Mouse (Mus musculus): ENCODE results near the gene Tac2. TPM values are rescaled to one million over a fixed set of nuclear protein-coding genes. Genes with fewer than 3 reads are reported as not detected.

Gene Tac2
- not detected in 2 replicates for polyA plus RNA-seq (2012; rRNA removed)

GRCm38 (mm10) chr10:127724178-127724577 is at the start of gene Tac2:
TSS of gene Tac2 (plus strand) at chr10:127724478.
- no peak for DNase-seq (ENCODE audit: low spot score)

- no peak for DNase-seq (ENCODE audit: low spot score)
Measured at GRCm38 (mm10) chr10:127674794-127675522, 49.3 kb upstream of the Tac2 start.

- DNase-seq (ENCODE audit: low spot score): no peak
Measured at GRCm38 (mm10) chr10:127675859-127676398, 48.3 kb upstream of the Tac2 start.

GRCm38 (mm10) chr10:127676691-127677548 is 47.4 kb upstream of the Tac2 start:
- DNase-seq (ENCODE audit: low spot score): peak; percentile 71

- no peak for DNase-seq (ENCODE audit: low spot score)
Measured at GRCm38 (mm10) chr10:127677591-127678336, 46.5 kb upstream of the Tac2 start.

GRCm38 (mm10) chr10:127679208-127679607 is 45.1 kb upstream of the Tac2 start:
- no peak for DNase-seq (ENCODE audit: low spot score)

- no peak for DNase-seq (ENCODE audit: low spot score)
Measured at GRCm38 (mm10) chr10:127679881-127680280, 44.4 kb upstream of the Tac2 start.

GRCm38 (mm10) chr10:127682886-127683285 is 41.4 kb upstream of the Tac2 start:
- no peak for DNase-seq (ENCODE audit: low spot score)

GRCm38 (mm10) chr10:127691053-127691452 is 33.2 kb upstream of the Tac2 start:
- DNase-seq (ENCODE audit: low spot score): no peak

- DNase-seq (ENCODE audit: low spot score): no peak
Measured at GRCm38 (mm10) chr10:127694636-127695035, 29.6 kb upstream of the Tac2 start.

- no peak for DNase-seq (ENCODE audit: low spot score)
Measured at GRCm38 (mm10) chr10:127695775-127696174, 28.5 kb upstream of the Tac2 start.

GRCm38 (mm10) chr10:127698966-127699365 is 25.3 kb upstream of the Tac2 start:
- DNase-seq (ENCODE audit: low spot score): no peak

GRCm38 (mm10) chr10:127703299-127703698 is 21.0 kb upstream of the Tac2 start:
- no peak for DNase-seq (ENCODE audit: low spot score)

GRCm38 (mm10) chr10:127704293-127704692 is 20.0 kb upstream of the Tac2 start:
- DNase-seq (ENCODE audit: low spot score): no peak

GRCm38 (mm10) chr10:127704766-127705220 is 19.5 kb upstream of the Tac2 start, which contains the start of gene Myo1a:
TSS of gene Myo1a (plus strand) at chr10:127705170.
- DNase-seq (ENCODE audit: low spot score): no peak

- DNase-seq (ENCODE audit: low spot score): no peak
Measured at GRCm38 (mm10) chr10:127705783-127706182, 18.5 kb upstream of the Tac2 start.

- DNase-seq (ENCODE audit: low spot score): no peak
Measured at GRCm38 (mm10) chr10:127707721-127708120, 16.6 kb upstream of the Tac2 start.

GRCm38 (mm10) chr10:127708850-127709370 is 15.4 kb upstream of the Tac2 start:
- no peak for DNase-seq (ENCODE audit: low spot score)

- no peak for DNase-seq (ENCODE audit: low spot score)
Measured at GRCm38 (mm10) chr10:127710331-127710730, 13.9 kb upstream of the Tac2 start.

- no peak for DNase-seq (ENCODE audit: low spot score)
Measured at GRCm38 (mm10) chr10:127712736-127713135, 11.5 kb upstream of the Tac2 start.

GRCm38 (mm10) chr10:127721671-127722418 is 2.4 kb upstream of the Tac2 start:
- DNase-seq (ENCODE audit: low spot score): no peak
